Mouse (Mus musculus) bone marrow, adult 2 months (tissue): ENCODE measurements at regions not wholly inside any gene's neighbourhood (a gene's known extent, or its start where the extent isn't known, plus 50 kb on each side); places are given as distances from the start of the nearest gene placed in this dataset.

Experiments used
- CTCF ChIP-seq: fragments of 200-500 bp; IDR thresholded peaks from 2 replicates; pipeline ENCODE4 v1.5.1; 2011; ENCODE audit warnings: low read length, control low read depth; ENCODE audit not compliant: control insufficient read depth, insufficient read depth
- POLR2A ChIP-seq: fragments of 200-500 bp; IDR thresholded peaks from 2 replicates; pipeline ENCODE4 v1.6.1; 2011; ENCODE audit warnings: low read depth, mild to moderate bottlenecking, control low read depth, low read length, borderline replicate concordance; ENCODE audit not compliant: control insufficient read depth

DNA sequence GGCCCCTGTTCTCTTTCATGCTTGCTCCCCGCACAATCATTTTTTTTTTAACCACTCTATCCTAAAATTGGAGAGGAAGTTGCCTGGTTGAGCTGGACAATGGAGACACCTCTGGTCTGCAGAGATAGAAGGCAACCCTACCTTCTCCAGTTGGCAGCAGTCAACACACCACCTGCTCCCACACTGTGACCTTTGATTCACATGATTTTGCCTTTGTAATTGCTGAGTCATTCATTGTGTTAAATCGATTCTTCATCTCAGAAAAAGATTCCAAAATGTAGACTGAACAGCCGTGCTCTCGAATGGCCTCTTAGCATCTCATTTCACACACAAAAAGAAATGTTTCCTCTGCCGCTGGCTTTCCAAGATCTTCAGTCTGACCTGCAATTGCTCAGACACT lies 616.2 kb downstream of the Pdcd6ip start:
- no peak for TF ChIP-seq CTCF
- TF ChIP-seq POLR2A = no peak
